Mouse (Mus musculus) cerebellum, postnatal 10 days (tissue): ENCODE measurements at regions not wholly inside any gene's neighbourhood (a gene's known extent, or its start where the extent isn't known, plus 50 kb on each side); places are given as distances from the start of the nearest gene placed in this dataset.
A peak's percentile ranks its signal among the peaks of the same experiment; 100 is the strongest.

Experiments used
- DNase-seq, 2 experiments: peaks; one replicate each; pipeline ENCODE4 v3.0.0; 2021; ENCODE audit warnings: mixed read lengths in 2 of 2

GRCm38 (mm10) chr7:61939971-61940705 is 406.2 kb upstream of the Ndn start:
- DNase-seq, result peak; percentile 83 to 88

DNA sequence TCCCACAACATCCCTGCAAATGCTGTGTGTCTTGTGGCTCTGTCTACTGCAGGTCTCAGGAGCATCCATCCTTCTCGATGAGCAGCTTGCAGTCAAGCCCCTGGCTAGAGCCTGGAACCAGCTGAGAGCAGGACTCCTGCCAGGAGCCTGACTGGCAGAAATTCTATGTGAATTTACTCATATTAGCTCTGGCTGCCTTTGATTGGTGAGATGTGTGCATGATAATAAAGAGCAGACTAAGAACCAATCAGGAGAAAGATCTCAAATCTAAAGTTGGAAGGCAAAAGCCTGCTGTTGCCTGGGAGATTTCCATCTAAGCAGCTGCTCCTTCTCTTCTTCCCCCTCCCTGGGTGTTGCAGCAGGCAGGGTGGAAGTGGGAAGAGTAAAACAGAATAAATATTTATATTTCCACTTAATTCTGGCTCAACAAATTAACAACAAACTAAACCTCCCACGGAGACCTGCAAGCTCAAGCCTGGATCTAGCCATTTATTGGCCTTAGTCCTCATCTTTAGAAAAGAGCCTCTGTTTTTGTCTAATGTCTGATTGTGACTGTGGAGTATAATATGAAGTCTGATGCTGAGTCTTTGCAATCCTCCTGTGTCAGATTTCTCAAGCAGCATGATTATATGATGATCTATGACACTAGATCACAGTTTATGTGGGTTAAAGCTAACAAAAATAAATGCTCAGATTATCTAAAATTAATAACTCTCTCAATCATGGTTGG is 364.0 kb upstream of the Ndn start:
- DNase-seq, result peak; percentile 95 to 96

GRCm38 (mm10) chr7:62026635-62027034 is 319.7 kb upstream of the Ndn start:
- no peak for DNase-seq

DNA sequence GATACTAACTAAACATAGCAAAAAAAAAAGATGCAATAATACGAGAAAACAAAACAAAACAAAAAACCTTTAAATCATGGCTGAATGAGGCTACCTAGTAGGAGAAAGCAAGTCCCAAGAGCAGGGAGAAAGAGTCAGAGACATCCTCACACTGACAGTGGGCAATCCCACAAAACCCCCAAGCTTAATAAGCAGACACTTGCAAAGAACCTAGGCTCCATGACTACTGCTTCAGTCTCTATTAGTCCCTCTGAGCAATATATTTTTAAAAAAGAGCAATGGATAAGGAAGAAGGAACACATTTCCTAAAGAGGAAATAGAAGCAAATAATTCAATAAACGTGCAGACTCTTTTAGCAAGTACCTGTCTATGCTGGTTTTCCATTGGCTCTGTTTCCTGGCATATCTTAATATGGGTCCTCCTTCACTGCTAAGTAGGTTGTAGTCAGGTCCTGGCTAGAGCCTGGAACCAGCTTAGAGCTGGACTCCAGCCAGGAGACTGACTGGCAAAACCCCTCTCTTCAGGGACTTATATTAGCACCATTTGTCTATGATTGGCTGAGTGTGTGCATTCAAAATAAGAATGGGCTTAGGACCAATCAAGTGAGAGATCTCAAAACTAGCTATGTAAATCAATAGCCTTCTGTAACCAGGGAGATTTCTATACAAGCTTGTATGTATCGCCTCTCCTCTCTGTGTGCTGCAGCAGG is 300.5 kb upstream of the Ndn start:
- peak; percentile 82 to 87 for DNase-seq

DNA sequence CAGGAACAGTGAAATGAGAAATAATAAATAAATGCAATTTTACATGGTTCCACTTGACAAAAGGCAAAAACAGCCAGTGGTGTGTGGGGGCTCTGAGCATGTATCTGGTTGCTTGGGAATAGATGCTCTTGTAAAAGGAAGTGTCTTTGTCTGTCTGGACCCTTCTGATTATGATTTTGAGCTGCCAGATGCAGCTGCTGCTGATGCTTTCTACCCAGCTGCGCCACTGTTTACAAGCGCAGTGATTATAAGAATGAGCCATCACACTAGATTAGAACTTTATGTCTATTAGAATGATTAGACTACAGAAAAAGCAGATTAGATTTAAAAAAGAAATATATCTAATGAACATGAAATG is 299.9 kb upstream of the Ndn start:
- DNase-seq, result peak in 1 of 2 experiments; percentile 3

- DNase-seq, result peak; percentile 73 to 74
These were observed 267.8 kb upstream of the Ndn start for GRCm38 (mm10) chr7:62078607-62079006.

DNA sequence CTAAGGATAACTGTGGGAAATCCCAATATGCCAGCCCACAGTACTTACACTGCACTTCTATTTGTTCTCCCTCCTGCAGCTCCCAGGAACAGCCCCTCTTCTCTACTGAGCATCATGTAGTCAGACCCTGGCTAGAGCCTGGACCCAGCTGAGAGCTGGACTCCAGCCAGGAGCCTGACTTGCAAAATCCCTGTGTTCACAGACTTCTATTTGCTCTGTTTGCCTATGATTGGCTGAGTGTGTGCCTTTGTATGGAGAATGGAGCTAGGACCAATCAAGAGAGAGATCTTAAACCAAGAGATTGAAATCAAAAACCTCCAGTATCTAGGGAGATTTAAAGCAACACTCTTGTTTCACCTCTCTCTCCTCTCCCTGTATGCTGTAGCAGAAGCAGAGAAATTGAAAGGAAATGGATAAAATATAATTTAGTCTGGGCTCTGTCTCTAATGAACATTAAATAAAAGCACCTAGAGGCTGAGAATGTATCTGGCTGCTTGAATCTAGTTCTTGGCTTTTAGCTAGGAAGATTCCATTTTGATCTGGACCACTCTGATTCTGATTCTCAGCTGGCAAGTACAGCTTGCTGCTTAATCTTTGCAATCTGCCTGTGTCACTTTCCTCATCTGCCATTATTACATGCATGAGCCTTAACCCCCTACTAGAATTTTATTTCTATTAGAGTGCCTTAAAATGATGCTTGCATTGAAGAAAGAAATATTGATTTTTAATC is 261.1 kb upstream of the Ndn start:
- DNase-seq, result peak; percentile 86
